Mouse (Mus musculus) heart, embryonic 16.5 days (tissue): Measurements from ENCODE around the gene Cish. TPM values are rescaled to one million over a fixed set of nuclear protein-coding genes. Genes with fewer than 3 reads are reported as not detected.

Experiments used
- ATAC-seq: fragments of 200-750 bp; cut with Nextera tagmentation; replicated peaks from 2 replicates; pipeline ENCODE4 v1.8.0; 2017; ENCODE audit warnings: moderate number of reproducible peaks; ENCODE audit not compliant: insufficient read depth, low FRiP score; ENCODE audit errors: extremely low read depth
- H3K27ac ChIP-seq: fragments of 300-500 bp; sonication (generic); 2 replicates; pipeline ENCODE4 v1.5.1; 2014; ENCODE audit warnings: mild to moderate bottlenecking, low read length, control low read depth, moderate library complexity
- H3K27me3 ChIP-seq: fragments of 300-500 bp; sonication (generic); 2 replicates; pipeline ENCODE4 v1.6.1; 2014; ENCODE audit warnings: low read length, mixed read lengths; ENCODE audit not compliant: control insufficient read depth, insufficient read depth
- H3K36me3 ChIP-seq: fragments of 300-500 bp; sonication (generic); 2 replicates; pipeline ENCODE4 v1.6.1; 2014; ENCODE audit not compliant: control insufficient read depth, insufficient read depth
- H3K4me1 ChIP-seq: fragments of 300-500 bp; sonication (generic); 2 replicates; pipeline ENCODE4 v1.6.1; 2014; ENCODE audit warnings: low read length, mixed read lengths; ENCODE audit not compliant: control insufficient read depth, insufficient read depth
- H3K4me2 ChIP-seq: fragments of 300-500 bp; sonication (generic); 2 replicates; pipeline ENCODE4 v1.6.1; 2014; ENCODE audit warnings: low read depth, mild to moderate bottlenecking, control low read depth, low read length
- H3K4me3 ChIP-seq: fragments of 300-500 bp; sonication (generic); 2 replicates; pipeline ENCODE4 v1.5.1; 2014; ENCODE audit warnings: mild to moderate bottlenecking, control low read depth, low read length
- H3K9ac ChIP-seq: fragments of 300-500 bp; sonication (generic); 2 replicates; pipeline ENCODE4 v1.6.1; 2014; ENCODE audit warnings: low read length, control low read depth
- H3K9me3 ChIP-seq: fragments of 300-500 bp; sonication (generic); replicated peaks from 2 replicates; pipeline ENCODE4 v1.6.1; 2016; ENCODE audit warnings: low read length; ENCODE audit not compliant: control insufficient read depth
- WGBS: fragments of 180-500 bp; shearing (Covaris S2); extraction: QIAGEN DNeasy Blood & Tissue Kit; methylation state at CpG from one replicate; pipeline ENCODE4 v1.1.7; 2014; 5-methylcytosine and 5-hydroxymethylcytosine counted together
- polyA plus RNA-seq: library from polyadenylated mRNA; unstranded; fragments of >200 nt; fragmentation: Nextera tagmentation; extraction: Ambion mirVana; gene quantifications from 2 replicates; pipeline ENCODE4 v1.2.1, GENCODE M21; 2015

Gene Cish
- 43.4 and 44.4 TPM in 2 replicates for polyA plus RNA-seq

DNA sequence AAGGTAGTCTGAATTCAATTTTAAA is at the start of gene Cish:
Gene Cish (plus strand): TSS at position 11 of the 25 bp plus-strand sequence.
- Histone ChIP-seq H3K4me1 (peaks cover 28% of the 10 kb centered on the region), H3K36me3 (peaks cover 8% of the 10 kb centered on the region), H3K27me3 (no peaks in the 10 kb centered on the region), H3K27ac (peak within 1 kb of the TSS; percentile 94), H3K9me3 (no peaks in the 10 kb centered on the region), H3K4me3 (peak within 1 kb of the TSS; percentile 69), H3K4me2 (peak within 1 kb of the TSS; percentile 82), H3K9ac (peak within 1 kb of the TSS; percentile 85)
- ATAC-seq = no peak

DNA sequence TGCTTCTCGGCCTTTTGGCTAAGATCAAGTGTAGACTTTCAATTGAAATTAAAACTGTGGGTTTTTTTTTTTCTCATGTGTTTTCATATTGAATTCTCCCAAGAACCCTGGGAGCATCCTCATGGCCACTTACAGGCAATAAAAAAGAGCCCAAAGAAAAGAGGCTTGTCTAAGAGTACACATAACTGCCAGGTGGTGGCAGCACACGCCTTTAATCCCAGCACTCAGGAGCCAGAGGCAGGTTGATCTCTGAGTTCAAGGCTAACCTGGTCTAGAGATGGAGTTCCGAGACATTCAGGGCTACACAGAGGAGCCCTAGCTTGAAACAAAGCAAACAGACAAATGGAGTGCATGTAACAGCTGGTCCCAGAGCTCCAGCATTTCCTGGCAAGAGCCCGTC is 49.7 kb upstream of the Cish start:
- H3K36me3 ChIP-seq = no peaks in the 10 kb centered on the region
- H3K27ac ChIP-seq = no peak overlapping the region
- no peak overlapping the region for H3K4me3 ChIP-seq
- no peak overlapping the region for H3K9ac ChIP-seq
- H3K4me1 ChIP-seq = no peaks in the 10 kb centered on the region
- no peaks in the 10 kb centered on the region for H3K9me3 ChIP-seq
- no peak for ATAC-seq
- 52% methylated on average over 4 of the region's 4 CpGs for WGBS
- H3K27me3 ChIP-seq = no peaks in the 10 kb centered on the region; the same call in 1 of the 2 replicates
- H3K4me2 ChIP-seq = no peak overlapping the region

DNA sequence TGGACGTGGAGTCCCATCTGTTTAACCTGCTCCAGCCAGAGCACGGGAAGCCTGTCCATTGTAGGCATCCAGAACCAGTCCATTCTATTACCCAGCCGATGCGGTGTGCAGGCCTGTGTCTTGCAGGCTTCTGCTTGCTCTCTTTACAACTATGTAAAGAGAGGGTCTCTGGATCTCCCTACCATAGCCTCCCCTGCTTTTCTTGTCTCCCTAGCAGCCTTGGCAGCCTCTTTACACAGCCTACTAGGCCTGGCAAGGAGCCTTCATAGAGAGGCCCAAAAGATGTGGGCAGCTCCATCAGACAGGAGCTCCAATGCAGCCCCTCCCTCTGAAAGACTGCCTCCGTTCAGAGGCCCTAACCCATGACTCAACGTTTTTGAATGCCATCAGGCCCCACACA is 46.7 kb upstream of the Cish start:
- no peaks in the 10 kb centered on the region; the same call in 1 of the 2 replicates for H3K27me3 ChIP-seq
- no peaks in the 10 kb centered on the region for H3K9me3 ChIP-seq
- H3K4me3 ChIP-seq = no peak overlapping the region
- H3K36me3 ChIP-seq = no peaks in the 10 kb centered on the region
- WGBS = 65% methylated on average over 6 of the region's 6 CpGs
- H3K27ac ChIP-seq = no peak overlapping the region
- H3K9ac ChIP-seq = no peak overlapping the region
- H3K4me1 ChIP-seq = peaks cover 11% of the 10 kb centered on the region
- no peak for ATAC-seq
- no peak overlapping the region for H3K4me2 ChIP-seq

DNA sequence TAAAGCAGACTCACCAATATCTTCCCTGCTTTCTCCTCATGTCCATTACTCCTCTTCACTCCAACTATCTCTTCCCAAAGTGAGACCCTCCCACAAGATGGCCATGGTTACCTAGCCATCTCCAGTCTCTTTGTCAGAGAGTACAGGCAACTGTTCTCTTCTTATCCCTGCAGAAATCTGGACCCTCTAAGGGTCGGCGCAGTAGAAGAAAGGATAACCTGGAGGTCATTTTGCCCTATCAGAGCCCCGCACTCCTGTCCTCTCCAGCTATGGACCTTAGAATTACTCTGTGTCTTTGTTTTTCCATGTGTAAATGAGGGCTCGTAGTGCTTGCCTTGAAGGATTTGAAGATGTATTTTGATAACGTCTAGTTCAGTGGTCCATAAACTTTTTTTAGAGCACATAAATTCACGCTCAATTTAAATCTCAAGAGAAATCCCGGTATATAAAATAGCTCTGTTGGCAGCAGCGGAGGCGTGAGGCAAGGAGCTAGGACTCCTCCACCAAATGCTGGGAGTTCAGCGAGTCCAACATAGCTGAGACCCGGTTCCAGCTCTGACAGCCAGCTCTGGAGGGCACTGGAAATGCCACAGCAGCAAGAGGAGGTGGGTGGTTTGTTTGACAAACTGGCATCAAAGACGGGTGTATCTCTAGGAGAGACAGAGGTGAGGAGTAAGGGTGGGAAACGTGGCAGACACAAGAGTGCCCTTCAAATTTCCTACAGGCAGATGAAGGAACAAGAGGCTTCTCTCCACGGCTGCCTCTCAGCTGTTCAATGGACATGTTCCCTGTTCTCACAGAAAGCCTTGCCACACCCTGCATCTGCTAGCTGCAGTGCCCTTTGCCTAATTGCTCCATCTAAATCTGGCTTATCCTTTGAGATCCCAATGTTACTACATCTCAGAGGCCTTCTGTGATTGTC is 45.1 kb upstream of the Cish start:
- Histone ChIP-seq H3K27me3 (no peaks in the 10 kb centered on the region; the same call in 1 of the 2 replicates), H3K4me1 (peaks cover 22% of the 10 kb centered on the region), H3K9ac (no peak overlapping the region), H3K9me3 (no peaks in the 10 kb centered on the region), H3K4me3 (no peak overlapping the region), H3K27ac (no peak overlapping the region), H3K36me3 (no peaks in the 10 kb centered on the region), H3K4me2 (no peak overlapping the region)
- ATAC-seq = no peak
- WGBS = 77% methylated on average over 14 of the region's 14 CpGs

DNA sequence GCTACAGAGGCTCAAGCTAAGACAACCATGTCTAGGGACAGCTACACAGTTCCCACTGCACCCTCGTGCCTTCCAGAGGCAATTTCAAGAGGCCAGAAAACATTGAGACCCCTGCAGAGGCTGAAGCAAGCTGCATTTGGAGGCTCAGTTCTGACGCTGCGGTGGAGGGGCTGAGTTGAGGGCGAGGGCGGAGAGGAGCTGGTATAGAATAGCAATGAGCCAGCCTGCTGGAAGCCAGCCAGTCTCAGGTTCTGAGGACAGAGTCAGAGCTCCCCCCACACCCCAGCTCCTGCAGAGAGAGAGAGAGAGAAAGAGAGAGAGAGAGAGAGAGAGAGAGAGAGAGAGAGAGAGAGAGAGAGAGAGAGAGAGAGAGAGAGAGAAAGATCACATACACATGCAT is 43.7 kb upstream of the Cish start:
- ATAC-seq = 0 out of 2 replicates have a peak, but pooled peaks have one; percentile 47

DNA sequence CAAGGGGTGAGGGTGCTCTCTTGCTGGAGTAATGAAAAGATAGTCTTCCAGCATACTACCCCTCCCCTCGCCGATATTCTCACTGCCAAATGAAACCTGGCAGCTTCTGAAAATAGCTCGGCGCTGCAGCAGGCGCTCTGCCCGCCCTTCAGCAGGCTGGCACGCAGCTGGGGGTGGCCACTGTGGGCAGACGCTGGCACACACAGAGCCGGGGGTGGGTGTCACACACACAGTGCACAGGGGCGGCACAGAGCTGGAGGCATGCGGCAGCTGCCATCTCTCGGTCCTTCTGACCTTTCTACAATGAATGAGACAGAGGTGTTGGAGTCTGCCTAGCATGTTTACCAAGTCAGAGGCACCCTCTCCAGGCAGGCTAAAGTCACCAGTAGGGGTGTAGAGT is 41.4 kb upstream of the Cish start:
- Histone ChIP-seq H3K9me3 (no peaks in the 10 kb centered on the region), H3K4me2 (peak overlapping the region; percentile 53), H3K4me3 (peak overlapping the region; percentile 27), H3K27me3 (no peaks in the 10 kb centered on the region; the same call in 1 of the 2 replicates), H3K4me1 (peaks cover 29% of the 10 kb centered on the region), H3K27ac (peak overlapping the region; percentile 79), H3K36me3 (no peaks in the 10 kb centered on the region), H3K9ac (peak overlapping the region; percentile 59)
- peak; percentile 91 for ATAC-seq
- WGBS = 32% methylated on average over 12 of the region's 12 CpGs

More for the DNA sequence above, 43.7 kb upstream of the Cish start:
- Histone ChIP-seq H3K9me3 (no peaks in the 10 kb centered on the region), H3K9ac (peak overlapping the region; percentile 41; the same call in 1 of the 2 replicates), H3K27me3 (no peaks in the 10 kb centered on the region; the same call in 1 of the 2 replicates), H3K36me3 (no peaks in the 10 kb centered on the region), H3K4me3 (no peak overlapping the region), H3K4me2 (0 out of 2 replicates have a peak overlapping the region, but pooled peaks have one; percentile 22), H3K4me1 (peaks cover 22% of the 10 kb centered on the region), H3K27ac (no peak overlapping the region)
- 20% methylated on average over 5 of the region's 5 CpGs for WGBS

DNA sequence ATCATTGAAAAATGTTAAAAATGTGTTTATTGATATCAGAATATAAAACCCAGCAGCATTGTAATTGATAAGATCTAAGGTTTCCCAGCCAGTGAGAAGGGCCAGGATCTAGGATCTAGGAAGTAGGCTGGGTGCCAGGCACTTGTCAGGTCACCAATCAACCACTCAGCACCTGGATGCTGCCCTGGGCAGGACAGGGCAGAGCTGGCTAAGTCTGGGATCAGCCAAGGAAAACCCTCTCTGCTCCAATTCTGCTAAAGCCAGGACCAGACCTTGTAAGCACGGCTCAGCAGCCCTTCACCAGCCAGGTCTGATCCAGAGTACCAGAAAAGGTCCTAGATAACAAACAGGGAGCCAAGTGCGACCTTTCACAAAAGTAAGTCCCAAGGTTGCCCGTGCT is 40.9 kb upstream of the Cish start:
- 51% methylated on average over 3 of the region's 3 CpGs for WGBS
- H3K9me3 ChIP-seq = no peaks in the 10 kb centered on the region
- peak overlapping the region; percentile 39; the same call in 1 of the 2 replicates for H3K9ac ChIP-seq
- H3K4me1 ChIP-seq = peaks cover 34% of the 10 kb centered on the region
- peak; percentile 8; the same call in 1 of the 2 replicates for ATAC-seq
- no peaks in the 10 kb centered on the region; the same call in 1 of the 2 replicates for H3K27me3 ChIP-seq
- no peaks in the 10 kb centered on the region for H3K36me3 ChIP-seq
- peak overlapping the region; percentile 27; the same call in 1 of the 2 replicates for H3K4me3 ChIP-seq
- H3K4me2 ChIP-seq = peak overlapping the region; percentile 53
- peak overlapping the region; percentile 79 for H3K27ac ChIP-seq

DNA sequence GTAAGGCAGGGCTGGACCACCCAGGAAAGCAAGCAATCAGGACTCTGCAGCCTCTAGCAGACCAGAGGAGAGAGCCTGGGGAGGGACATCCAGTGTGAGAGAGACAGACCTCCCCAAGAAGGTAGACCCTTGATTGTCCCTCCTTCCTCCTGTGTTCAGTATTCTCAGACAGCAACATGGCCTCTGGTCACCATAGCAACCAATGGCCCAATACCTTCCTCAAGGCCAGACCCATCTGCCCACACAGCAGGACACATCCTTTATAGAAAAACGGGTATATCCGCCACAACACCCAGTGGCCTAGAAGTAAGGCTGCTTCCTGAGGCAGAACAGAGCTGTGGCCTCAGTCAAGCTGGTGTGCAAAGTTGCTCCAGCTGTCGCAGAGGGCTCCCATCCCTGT is 40.2 kb upstream of the Cish start:
- ATAC-seq = no peak
- no peaks in the 10 kb centered on the region; the same call in 1 of the 2 replicates for H3K27me3 ChIP-seq
- 72% methylated on average over 3 of the region's 3 CpGs for WGBS
- no peak overlapping the region for H3K4me2 ChIP-seq
- H3K9me3 ChIP-seq = no peaks in the 10 kb centered on the region
- no peak overlapping the region for H3K9ac ChIP-seq
- H3K27ac ChIP-seq = no peak overlapping the region
- H3K4me3 ChIP-seq = no peak overlapping the region
- H3K36me3 ChIP-seq = no peaks in the 10 kb centered on the region
- H3K4me1 ChIP-seq = peaks cover 40% of the 10 kb centered on the region

DNA sequence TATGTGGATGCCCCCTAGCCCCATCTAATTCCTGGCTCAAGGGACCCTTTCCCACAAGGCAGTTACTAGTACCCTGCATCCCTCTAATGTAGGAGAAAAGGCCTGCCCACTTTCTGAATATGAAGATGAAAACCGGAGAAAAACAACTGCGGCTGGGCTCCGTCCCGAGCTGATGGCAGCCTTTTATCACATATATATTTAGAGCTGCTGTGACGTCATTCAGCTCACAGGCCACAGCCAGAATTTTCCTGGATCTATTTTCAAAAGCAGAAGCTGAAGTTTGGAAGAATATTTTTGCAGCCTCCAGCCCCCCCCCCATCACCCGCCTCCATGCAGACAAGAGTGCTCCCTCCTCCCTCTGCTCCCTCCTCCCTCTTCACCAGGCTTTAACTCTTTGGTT is 36.3 kb upstream of the Cish start:
- no peaks in the 10 kb centered on the region for H3K9me3 ChIP-seq
- peak overlapping the region; percentile 33; the same call in 1 of the 2 replicates for H3K9ac ChIP-seq
- H3K4me3 ChIP-seq = no peak overlapping the region
- H3K4me2 ChIP-seq = peak overlapping the region; percentile 38
- H3K27me3 ChIP-seq = no peaks in the 10 kb centered on the region; the same call in 1 of the 2 replicates
- peaks cover 25% of the 10 kb centered on the region for H3K4me1 ChIP-seq
- 18% methylated on average over 6 of the region's 6 CpGs for WGBS
- ATAC-seq = 0 out of 2 replicates have a peak, but pooled peaks have one; percentile 33
- no peaks in the 10 kb centered on the region for H3K36me3 ChIP-seq
- H3K27ac ChIP-seq = peak overlapping the region; percentile 81
